Mouse (Mus musculus): Measurements from ENCODE around the gene Acap3.

Gene Acap3

DNA sequence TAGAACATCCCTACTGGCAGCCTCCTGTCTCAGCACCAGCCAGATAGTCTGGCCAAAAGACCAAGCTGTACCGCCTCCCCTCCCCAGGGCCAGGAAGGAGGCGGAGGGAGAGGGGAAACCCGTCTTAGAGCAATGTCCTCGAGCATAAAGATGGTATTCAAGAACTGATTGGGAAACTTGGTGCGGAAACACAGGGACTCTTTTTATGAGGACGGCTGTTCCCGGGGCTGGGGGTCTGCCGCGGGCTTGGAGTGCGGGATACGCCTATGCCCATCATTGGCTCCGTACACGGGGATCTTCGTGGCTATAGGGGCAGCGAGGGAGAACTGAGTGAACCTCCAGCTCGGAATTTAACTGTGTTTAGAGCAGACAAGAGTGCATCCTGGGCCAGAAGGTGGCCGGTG, 51.4 kb downstream of the Acap3 start:
- peak; percentile 6 for DNase-seq (ENCODE audit: low read depth, low spot score)

DNA sequence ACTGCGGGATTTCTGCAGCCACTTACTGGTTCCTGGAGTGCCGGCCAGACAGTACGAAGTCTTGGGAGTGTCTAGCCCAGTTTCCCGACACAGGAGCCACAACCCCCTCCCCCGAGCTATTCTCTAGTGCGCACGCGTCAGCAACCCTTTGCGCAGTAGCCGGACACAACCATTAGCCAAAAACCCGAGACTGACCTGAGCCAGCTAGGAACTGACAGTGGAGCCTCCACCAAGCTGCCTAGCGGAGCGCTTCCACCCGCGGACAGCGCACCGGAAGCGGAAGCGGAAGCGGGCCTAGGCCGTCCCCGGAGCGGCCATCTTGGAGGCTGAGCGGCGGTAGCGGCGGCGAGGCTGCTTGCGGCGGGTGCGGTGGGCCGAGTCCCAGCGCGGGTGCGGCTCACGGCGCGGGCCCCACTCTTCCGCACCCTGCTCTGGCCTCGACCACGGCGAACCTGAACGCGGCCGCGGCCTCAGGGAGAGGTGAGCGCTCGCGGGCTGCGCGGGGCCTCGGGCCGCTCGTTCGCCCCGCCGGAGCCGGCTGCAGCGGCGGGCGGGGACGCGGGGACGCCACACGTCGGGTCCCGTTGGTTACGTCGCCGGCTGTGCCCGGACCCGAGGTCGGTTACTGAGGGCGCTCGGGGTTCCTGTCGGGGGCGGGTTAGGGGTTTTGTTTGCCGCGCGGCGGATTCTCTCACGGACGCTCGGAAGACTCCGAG, 52.1 kb downstream of the Acap3 start, which contains the start of gene Ube2j2:
Gene Ube2j2 (plus strand): TSS at position 298 of the 716 bp plus-strand sequence.
- DNase-seq (ENCODE audit: low read depth, low spot score): peak; percentile 97

DNA sequence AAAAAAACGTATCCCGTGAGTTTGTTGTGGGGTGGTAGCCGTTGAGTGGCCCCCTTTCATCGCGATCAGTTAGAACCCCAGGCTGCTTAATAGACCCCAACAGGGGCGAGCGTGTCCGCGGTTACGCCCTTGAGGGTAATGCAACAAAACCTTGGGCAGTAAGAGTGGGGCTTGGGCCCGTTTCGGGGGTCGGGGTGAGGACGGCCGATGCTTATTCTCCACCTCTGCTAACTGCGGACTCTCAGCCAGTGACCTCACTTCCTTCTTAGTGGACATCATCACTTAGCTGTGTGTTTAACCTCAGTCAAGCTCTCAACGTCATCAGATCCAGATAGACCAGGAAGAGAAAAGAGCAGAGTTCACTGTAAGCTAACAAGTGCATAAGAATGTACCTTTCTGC, 52.6 kb downstream of the Acap3 start:
- DNase-seq (ENCODE audit: low read depth, low spot score): no peak

DNA sequence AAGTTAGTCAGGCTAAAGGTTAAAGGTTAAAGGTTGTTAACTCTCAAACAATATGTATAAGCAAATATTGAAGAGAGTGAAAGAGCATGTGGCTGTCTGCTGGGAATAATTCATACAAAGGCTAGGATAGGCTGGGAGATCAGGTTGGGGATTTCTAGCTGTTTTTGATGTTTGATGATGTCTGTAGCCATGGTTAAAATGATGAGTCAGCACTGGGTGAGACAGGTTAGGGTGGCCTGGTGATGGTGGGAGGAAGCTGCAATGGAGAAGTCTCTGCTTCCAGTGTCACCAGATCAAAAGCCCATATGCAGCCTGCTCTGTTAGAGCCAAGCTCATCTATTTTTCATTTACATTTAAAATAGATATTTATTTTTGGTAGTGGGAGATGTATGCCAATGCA, 55.5 kb downstream of the Acap3 start:
- DNase-seq (ENCODE audit: low read depth, low spot score): no peak

DNA sequence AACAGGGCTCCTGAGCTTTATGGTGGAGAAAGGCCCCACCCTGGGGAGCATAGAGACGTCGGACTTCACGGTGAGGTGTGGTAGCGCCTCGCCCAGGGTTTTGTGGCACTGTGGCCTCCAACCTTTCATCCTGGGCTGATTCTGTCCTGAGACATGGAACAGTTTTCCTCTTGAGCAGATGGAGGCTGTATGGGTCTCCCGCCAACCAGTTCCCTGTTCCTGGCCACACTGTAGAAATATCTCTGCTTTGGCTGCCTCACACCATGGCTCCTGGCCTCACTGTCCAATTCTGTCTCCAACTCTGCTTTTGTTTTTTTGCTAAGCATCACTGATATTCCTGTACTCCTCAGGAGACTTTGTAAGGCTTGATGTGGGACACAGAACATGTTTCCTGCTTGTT, 63.9 kb downstream of the Acap3 start:
- no peak for DNase-seq (ENCODE audit: low read depth, low spot score)
